Mouse (Mus musculus) liver, embryonic 14.5 days (tissue): ENCODE data around the gene Lingo3.

Experiments used
- CTCF ChIP-seq: IDR thresholded peaks from 2 replicates; pipeline ENCODE4 v1.5.1; 2016; ENCODE audit warnings: antibody characterized with exemption, low read depth, control low read depth
- EP300 ChIP-seq: IDR thresholded peaks from 2 replicates; pipeline ENCODE4 v1.6.1; 2016; ENCODE audit warnings: antibody characterized with exemption, low read depth

GRCm38 (mm10) chr10:80857848-80858247 lies 14.0 kb upstream of the Lingo3 start:
- TF ChIP-seq CTCF (no peak), EP300 (no peak)
